Mouse (Mus musculus) heart, postnatal 0 days (tissue): Measurements from ENCODE around the gene Tnpo2.

Experiments
- CTCF ChIP-seq: IDR thresholded peaks from 2 replicates; pipeline ENCODE4 v1.5.1; 2016; ENCODE audit warnings: antibody characterized with exemption, control low read depth, low read depth
- EP300 ChIP-seq: IDR thresholded peaks from 2 replicates; pipeline ENCODE4 v1.6.1; 2016; ENCODE audit warnings: antibody characterized with exemption, low read depth

GRCm38 (mm10) chr8:84987903-84988302 is 48.8 kb upstream of the Tnpo2 start:
- TF ChIP-seq EP300 (no peak), CTCF (no peak)
